Mouse (Mus musculus) bone marrow macrophage, adult 2 months (primary cell): ENCODE results near the gene Scarb2.

Source experiments
- CTCF ChIP-seq: IDR thresholded peaks from 2 replicates; pipeline ENCODE4 v1.5.1; 2012; ENCODE audit warnings: low read depth, mild to moderate bottlenecking, low read length, moderate library complexity
- POLR2A ChIP-seq: IDR thresholded peaks from 2 replicates; pipeline ENCODE4 v1.6.1; 2012; ENCODE audit warnings: mild to moderate bottlenecking, low read depth, low read length, borderline replicate concordance

DNA sequence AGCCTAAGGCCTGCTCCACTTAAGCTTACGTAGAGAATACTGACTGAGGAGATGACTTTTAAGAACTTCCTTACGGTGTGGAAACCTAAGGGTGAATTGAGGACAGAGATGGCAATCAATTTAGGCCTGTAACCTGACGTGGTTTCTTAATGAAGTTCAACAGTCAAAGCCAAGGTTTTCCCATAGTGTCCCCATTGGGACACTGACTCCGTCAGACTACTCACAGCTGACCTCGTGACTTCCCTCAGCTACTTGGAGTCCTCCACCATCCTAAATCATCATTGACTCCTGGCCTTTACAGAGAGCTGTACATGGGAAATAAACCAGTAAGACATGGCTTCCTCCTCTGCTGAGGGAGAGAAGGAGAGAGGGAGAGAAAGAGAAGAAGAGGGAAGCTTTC lies 41.1 kb downstream of the Scarb2 start:
- TF ChIP-seq POLR2A (no peak), CTCF (no peak)
